Mouse (Mus musculus) spleen, adult 2 months (tissue): Measurements from ENCODE around the gene Usp2.

Experiments
- CTCF ChIP-seq: fragments of 200-500 bp; IDR thresholded peaks from 2 replicates; pipeline ENCODE4 v1.5.1; 2011; ENCODE audit warnings: mild to moderate bottlenecking, inconsistent platforms; ENCODE audit not compliant: insufficient read depth, insufficient read length, insufficient replicate concordance; ENCODE audit errors: extremely low read depth
- POLR2A ChIP-seq: fragments of 200-500 bp; IDR thresholded peaks from 2 replicates; pipeline ENCODE4 v1.6.1; 2011; ENCODE audit warnings: low read depth, low read length, inconsistent platforms

DNA sequence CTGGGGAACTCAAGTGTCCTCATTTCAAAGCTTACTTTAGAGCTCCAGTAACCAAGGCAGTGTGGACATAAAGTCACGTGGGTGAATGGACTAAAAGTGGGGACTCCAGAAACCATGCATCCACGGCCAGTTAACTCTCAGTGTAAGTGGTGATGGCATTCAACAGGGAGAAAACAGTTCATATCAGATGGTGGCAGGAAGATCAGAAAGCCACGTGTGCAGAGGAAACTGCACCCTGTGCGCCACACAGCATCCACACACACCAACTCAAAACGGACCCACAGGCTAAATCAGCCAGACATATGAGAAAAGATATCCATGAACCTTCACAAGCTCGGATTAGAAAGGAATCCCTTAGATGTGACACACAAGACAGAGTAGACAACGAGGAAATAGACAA, 46.8 kb upstream of the Usp2 start:
- no peak for TF ChIP-seq CTCF
- TF ChIP-seq POLR2A, result no peak
